Mouse (Mus musculus): Measurements from ENCODE around the gene Zc3h10. TPM values are rescaled to one million over a fixed set of nuclear protein-coding genes. Genes with fewer than 3 reads are reported as not detected.
A peak's percentile ranks its signal among the peaks of the same experiment; 100 is the strongest.

Zc3h10 gene
- polyA plus RNA-seq, 1 experiment from 2014 or later = 15.3 TPM

DNA sequence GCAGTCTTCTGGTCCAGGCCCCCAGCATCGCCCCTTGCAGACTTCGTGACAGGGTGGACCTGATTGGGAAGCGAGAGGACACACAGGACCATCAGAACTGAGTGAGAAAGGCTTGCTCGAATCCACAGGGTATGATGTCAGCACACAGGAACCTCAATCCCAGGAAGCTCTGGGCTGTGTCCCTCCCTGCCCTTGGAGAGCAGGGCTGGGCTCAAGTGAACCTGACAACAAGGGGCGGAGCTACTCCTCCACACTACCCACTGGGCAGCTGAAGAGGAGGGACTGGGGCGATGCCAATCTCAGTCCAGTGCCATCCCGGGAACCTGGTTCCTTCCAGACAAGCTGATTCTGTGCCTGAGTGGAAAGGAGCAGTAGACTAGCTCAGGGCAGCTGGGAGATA lies 36.1 kb upstream of the Zc3h10 start:
- 0 out of 2 replicates have a peak overlapping the region, but pooled peaks have one; percentile 8 for H3K9ac ChIP-seq (replicated peaks; ENCODE audit: low read depth)
- H3K4me2 ChIP-seq (replicated peaks; ENCODE audit: low read depth, low read length) = peak overlapping the region; percentile 49
- no peaks in the 10 kb centered on the region for H3K36me3 ChIP-seq (ENCODE audit: insufficient read depth, low read length)
- no peaks in the 10 kb centered on the region for H3K4me1 ChIP-seq (ENCODE audit: insufficient read depth, low read depth, low read length)
- peak; percentile 94 for ATAC-seq
- no peak for TF ChIP-seq EP300 (IDR thresholded peaks at IDR 0.05)
- TF ChIP-seq CTCF (IDR thresholded peaks at IDR 0.05) = no peak
- peak; percentile 94 for DNase-seq (ENCODE audit: low spot score)
- H3K9me3 ChIP-seq (ENCODE audit: low read length) = no peaks in the 10 kb centered on the region
- H3K27me3 ChIP-seq (replicated peaks; ENCODE audit: insufficient read depth, low read length) = no peaks in the 10 kb centered on the region
- peak overlapping the region; percentile 84 for H3K27ac ChIP-seq (ENCODE audit: low read length)
- H3K4me3 ChIP-seq (ENCODE audit: low read depth, low read length) = peak overlapping the region; percentile 12; the same call in 1 of the 2 replicates
- 16% methylated on average over 7 of the region's 7 CpGs for WGBS

- Histone ChIP-seq H3K27ac (ENCODE audit: low read length) (no peak overlapping the region), H3K9me3 (ENCODE audit: low read length) (no peaks in the 10 kb centered on the region), H3K4me3 (ENCODE audit: low read depth, low read length) (no peak overlapping the region), H3K9ac (replicated peaks; ENCODE audit: low read depth) (no peak overlapping the region), H3K36me3 (ENCODE audit: insufficient read depth, low read length) (no peaks in the 10 kb centered on the region), H3K27me3 (replicated peaks; ENCODE audit: insufficient read depth, low read length) (no peaks in the 10 kb centered on the region), H3K4me1 (ENCODE audit: insufficient read depth, low read depth, low read length) (no peaks in the 10 kb centered on the region), H3K4me2 (replicated peaks; ENCODE audit: low read depth, low read length) (no peak overlapping the region)
- 80% methylated on average over 4 of the region's 4 CpGs for WGBS
- DNase-seq (ENCODE audit: low spot score) (no peak), ATAC-seq (no peak)
- TF ChIP-seq EP300 (IDR thresholded peaks at IDR 0.05) = no peak
- no peak for TF ChIP-seq CTCF (IDR thresholded peaks at IDR 0.05)
Measured at GRCm38 (mm10) chr10:128579731-128580130, 32.2 kb upstream of the Zc3h10 start.

DNA sequence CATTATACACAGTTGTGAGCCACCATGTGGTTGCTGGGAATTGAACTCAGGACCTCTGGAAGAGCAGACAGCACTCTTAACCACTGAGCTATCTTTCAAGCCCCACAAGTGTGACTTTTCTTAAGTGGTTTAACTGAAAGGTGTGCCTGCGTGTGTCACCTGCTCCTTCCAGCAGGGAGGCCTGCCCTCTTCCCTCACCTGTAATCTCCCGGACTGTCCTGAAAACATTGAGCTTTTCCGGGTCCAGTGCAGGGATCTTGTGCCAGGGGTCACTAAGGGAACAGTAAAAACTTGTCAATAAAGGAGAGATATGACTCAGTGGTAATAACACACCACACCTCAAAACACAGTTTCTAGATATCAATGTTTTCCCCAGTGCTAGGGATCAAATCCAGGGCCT lies 31.7 kb upstream of the Zc3h10 start:
- DNase-seq (ENCODE audit: low spot score) (no peak), ATAC-seq (no peak)
- Histone ChIP-seq H3K27me3 (replicated peaks; ENCODE audit: insufficient read depth, low read length) (no peaks in the 10 kb centered on the region), H3K4me3 (ENCODE audit: low read depth, low read length) (no peak overlapping the region), H3K9ac (replicated peaks; ENCODE audit: low read depth) (no peak overlapping the region), H3K4me1 (ENCODE audit: insufficient read depth, low read depth, low read length) (no peaks in the 10 kb centered on the region), H3K4me2 (replicated peaks; ENCODE audit: low read depth, low read length) (no peak overlapping the region), H3K27ac (ENCODE audit: low read length) (no peak overlapping the region), H3K36me3 (ENCODE audit: insufficient read depth, low read length) (no peaks in the 10 kb centered on the region), H3K9me3 (ENCODE audit: low read length) (no peaks in the 10 kb centered on the region)
- WGBS = 70% methylated on average over 3 of the region's 3 CpGs
- TF ChIP-seq EP300 (IDR thresholded peaks at IDR 0.05) (no peak), CTCF (IDR thresholded peaks at IDR 0.05) (no peak)

DNA sequence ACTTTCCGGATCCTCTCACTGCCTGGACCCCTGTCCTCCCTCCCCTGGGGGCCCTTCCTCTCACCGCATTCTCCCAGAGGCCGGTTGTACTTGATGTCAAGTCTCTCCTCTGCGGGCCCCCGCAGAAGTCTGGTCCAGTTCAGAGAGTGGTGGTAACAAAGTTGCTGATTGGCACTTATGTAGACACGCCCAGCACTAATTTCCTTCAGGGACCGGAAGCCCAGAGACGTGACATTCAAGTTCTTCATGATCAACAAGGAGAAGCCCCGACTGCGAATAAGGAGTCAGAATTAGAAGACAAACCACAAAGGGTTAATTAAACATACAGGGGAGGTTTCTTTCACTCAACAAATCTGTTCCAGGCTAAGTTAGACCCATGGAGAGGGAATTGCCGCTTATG lies 30.8 kb upstream of the Zc3h10 start:
- WGBS = 58% methylated on average over 11 of the region's 11 CpGs

GRCm38 (mm10) chr10:128575063-128575462 lies 27.5 kb upstream of the Zc3h10 start:
- 90% methylated on average over 2 of the region's 2 CpGs for WGBS
- no peaks in the 10 kb centered on the region for H3K36me3 ChIP-seq (ENCODE audit: insufficient read depth, low read length)
- no peak overlapping the region for H3K9ac ChIP-seq (replicated peaks; ENCODE audit: low read depth)
- H3K27ac ChIP-seq (ENCODE audit: low read length) = no peak overlapping the region
- no peak overlapping the region for H3K4me3 ChIP-seq (ENCODE audit: low read depth, low read length)
- H3K27me3 ChIP-seq (replicated peaks; ENCODE audit: insufficient read depth, low read length) = no peaks in the 10 kb centered on the region
- no peaks in the 10 kb centered on the region for H3K9me3 ChIP-seq (ENCODE audit: low read length)
- TF ChIP-seq CTCF (IDR thresholded peaks at IDR 0.05) = peak; percentile 66
- no peak for TF ChIP-seq EP300 (IDR thresholded peaks at IDR 0.05)
- H3K4me1 ChIP-seq (ENCODE audit: insufficient read depth, low read depth, low read length) = no peaks in the 10 kb centered on the region
- DNase-seq (ENCODE audit: low spot score) (peak; percentile 60), ATAC-seq (no peak)
- H3K4me2 ChIP-seq (replicated peaks; ENCODE audit: low read depth, low read length) = no peak overlapping the region

More for the DNA sequence above, 30.8 kb upstream of the Zc3h10 start:
- TF ChIP-seq EP300 (IDR thresholded peaks at IDR 0.05) (no peak), CTCF (IDR thresholded peaks at IDR 0.05) (no peak)
- Histone ChIP-seq H3K4me1 (ENCODE audit: insufficient read depth, low read depth, low read length) (no peaks in the 10 kb centered on the region), H3K27me3 (replicated peaks; ENCODE audit: insufficient read depth, low read length) (no peaks in the 10 kb centered on the region), H3K4me3 (ENCODE audit: low read depth, low read length) (no peak overlapping the region), H3K36me3 (ENCODE audit: insufficient read depth, low read length) (no peaks in the 10 kb centered on the region), H3K9me3 (ENCODE audit: low read length) (no peaks in the 10 kb centered on the region), H3K4me2 (replicated peaks; ENCODE audit: low read depth, low read length) (no peak overlapping the region), H3K9ac (replicated peaks; ENCODE audit: low read depth) (no peak overlapping the region), H3K27ac (ENCODE audit: low read length) (no peak overlapping the region)
- no peak for DNase-seq (ENCODE audit: low spot score)
- no peak for ATAC-seq

- Histone ChIP-seq H3K27ac (ENCODE audit: low read length) (peak within 1 kb of the TSS; percentile 88), H3K9ac (replicated peaks; ENCODE audit: low read depth) (peak within 1 kb of the TSS; percentile 73), H3K4me2 (replicated peaks; ENCODE audit: low read depth, low read length) (peak within 1 kb of the TSS; percentile 80), H3K36me3 (ENCODE audit: insufficient read depth, low read length) (no peaks in the 10 kb centered on the region; the same call in 1 of the 2 replicates), H3K4me3 (ENCODE audit: low read depth, low read length) (peak within 1 kb of the TSS; percentile 72), H3K4me1 (ENCODE audit: insufficient read depth, low read depth, low read length) (no peaks in the 10 kb centered on the region), H3K27me3 (replicated peaks; ENCODE audit: insufficient read depth, low read length) (no peaks in the 10 kb centered on the region), H3K9me3 (ENCODE audit: low read length) (no peaks in the 10 kb centered on the region)
- peak; percentile 99 for DNase-seq (ENCODE audit: low spot score)
- WGBS = under 1% methylated on average over 58 of the region's 58 CpGs
- peak; percentile 49; the same call in 1 of the 2 replicates for TF ChIP-seq EP300 (IDR thresholded peaks at IDR 0.05)
- TF ChIP-seq CTCF (IDR thresholded peaks at IDR 0.05) = peak; percentile 32
- peak; percentile 97 for ATAC-seq
Measured at GRCm38 (mm10) chr10:128565788-128566531, 18.4 kb upstream of the Zc3h10 start, which contains the start of gene Pa2g4. TSS of gene Pa2g4 (minus strand) at chr10:128565987.

All from lung, postnatal 0 days (tissue).